Mouse (Mus musculus): Measurements from ENCODE around the gene Msi2.
A peak's percentile ranks its signal among the peaks of the same experiment; 100 is the strongest.

Msi2 gene

GRCm38 (mm10) chr11:88470599-88470998, 247.7 kb downstream of the Msi2 start:
- no peak for DNase-seq

GRCm38 (mm10) chr11:88468996-88469395, 249.3 kb downstream of the Msi2 start:
- DNase-seq, result no peak

GRCm38 (mm10) chr11:88467498-88468245, 250.6 kb downstream of the Msi2 start:
- no peak for DNase-seq

- no peak for DNase-seq
Measured at GRCm38 (mm10) chr11:88463951-88464350, 254.4 kb downstream of the Msi2 start.

GRCm38 (mm10) chr11:88462789-88463188, 255.5 kb downstream of the Msi2 start:
- no peak for DNase-seq

- no peak for DNase-seq
Measured at GRCm38 (mm10) chr11:88461601-88462000, 256.7 kb downstream of the Msi2 start.

- DNase-seq, result no peak
Measured at GRCm38 (mm10) chr11:88459946-88460736, 258.2 kb downstream of the Msi2 start.

- no peak for DNase-seq
Measured at GRCm38 (mm10) chr11:88457241-88457738, 261.0 kb downstream of the Msi2 start.

- no peak for DNase-seq
Measured at GRCm38 (mm10) chr11:88454867-88455806, 263.2 kb downstream of the Msi2 start.

GRCm38 (mm10) chr11:88449180-88449579, 269.1 kb downstream of the Msi2 start:
- DNase-seq, result no peak

GRCm38 (mm10) chr11:88448571-88448970, 269.7 kb downstream of the Msi2 start:
- no peak for DNase-seq

- no peak for DNase-seq
Measured at GRCm38 (mm10) chr11:88447350-88447749, 271.0 kb downstream of the Msi2 start.

GRCm38 (mm10) chr11:88443905-88444304, 274.4 kb downstream of the Msi2 start:
- no peak for DNase-seq

GRCm38 (mm10) chr11:88443291-88443690, 275.0 kb downstream of the Msi2 start:
- peak; percentile 25 for DNase-seq

GRCm38 (mm10) chr11:88441871-88442740, 276.2 kb downstream of the Msi2 start:
- DNase-seq, result no peak

- no peak for DNase-seq
Measured at GRCm38 (mm10) chr11:88438659-88439058, 279.7 kb downstream of the Msi2 start.

GRCm38 (mm10) chr11:88436596-88436995, 281.7 kb downstream of the Msi2 start:
- no peak for DNase-seq

GRCm38 (mm10) chr11:88435543-88435942, 282.8 kb downstream of the Msi2 start:
- no peak for DNase-seq

GRCm38 (mm10) chr11:88431363-88432269, 286.7 kb downstream of the Msi2 start:
- DNase-seq, result no peak

GRCm38 (mm10) chr11:88430292-88430691, 288.0 kb downstream of the Msi2 start:
- no peak for DNase-seq

- DNase-seq, result no peak
Measured at GRCm38 (mm10) chr11:88429680-88430079, 288.6 kb downstream of the Msi2 start.

All from cerebellum, adult 8-10 months (tissue).